Mouse (Mus musculus): Measurements from ENCODE around the gene Zfp58.
"Not testable (repeated sequence)": the region's sequence is repeated elsewhere in the genome, so short reads cannot be mapped to it uniquely, and the experiment has no call there.

Gene Zfp58

DNA sequence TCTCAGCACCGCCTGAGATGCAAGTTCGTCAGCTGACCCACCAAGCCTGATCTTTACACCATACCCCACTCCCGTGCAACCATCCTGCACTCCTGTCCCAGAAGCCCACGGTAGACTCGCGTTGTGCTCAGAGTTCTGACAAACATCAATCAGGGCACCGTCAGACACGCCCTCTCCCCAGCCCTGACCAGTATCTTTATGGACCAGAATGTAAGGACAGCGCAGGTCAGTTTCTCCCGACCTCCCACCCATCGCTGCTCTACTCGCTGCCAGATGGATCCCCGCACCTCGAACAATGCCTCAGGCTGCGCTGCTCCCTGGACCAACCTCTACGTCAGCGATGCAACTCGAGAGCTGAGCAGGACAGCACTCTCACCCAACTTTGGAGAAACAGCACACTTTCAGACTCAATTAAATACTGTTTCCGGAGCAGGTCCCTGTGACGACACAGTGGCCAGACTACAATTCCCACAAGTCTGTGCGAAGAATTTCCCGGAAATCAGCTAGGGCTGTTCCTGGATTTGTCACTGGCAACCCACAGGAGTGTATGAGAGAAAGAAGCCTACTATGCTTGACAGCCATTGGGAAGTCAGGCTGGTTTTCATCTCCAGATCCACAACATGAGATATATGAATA lies at the start of gene Zfp58:
TSS of gene Zfp58 (minus strand) at position 472 of the 636 bp plus-strand sequence.
- DNase-seq (ENCODE audit: low spot score in 2 of 2), result peak; percentile 39 to 67

- no peak for DNase-seq (ENCODE audit: low spot score in 2 of 2)
These were observed 45.6 kb upstream of the Zfp58 start for GRCm38 (mm10) chr13:67545941-67546340.

DNA sequence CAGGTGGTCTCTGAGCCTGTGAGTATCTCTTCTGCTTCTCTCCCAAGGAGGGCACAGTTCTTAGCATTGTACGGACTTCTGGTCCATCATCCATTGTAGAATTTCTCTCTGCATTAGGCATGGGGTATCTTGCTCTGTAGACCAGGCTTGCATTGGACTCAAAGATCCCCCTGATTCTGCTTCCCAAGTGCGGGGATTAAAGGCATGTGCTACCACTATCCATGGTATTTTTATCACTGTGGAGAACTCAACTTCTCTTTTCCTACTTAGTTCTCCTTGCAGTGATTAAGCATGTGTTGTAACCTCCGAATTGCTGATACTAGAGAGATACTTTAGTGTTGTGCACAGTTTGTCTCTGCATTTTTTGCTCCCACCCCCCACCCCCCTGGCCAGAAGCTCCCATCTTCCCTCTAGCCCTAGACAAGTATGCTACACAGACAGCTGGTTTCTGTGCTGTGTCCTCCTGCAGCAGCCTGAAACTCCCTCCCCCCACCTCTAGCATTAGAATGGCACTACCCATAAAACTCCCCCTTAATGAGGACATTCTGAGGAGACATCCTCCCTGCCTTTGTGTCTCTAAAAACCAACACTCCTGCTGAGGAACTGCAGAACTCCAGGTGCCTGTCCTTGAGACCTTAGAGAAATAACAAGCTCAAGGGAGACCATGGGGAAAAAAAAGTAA lies 26.8 kb upstream of the Zfp58 start:
- no peak for DNase-seq (ENCODE audit: low spot score in 2 of 2)

- DNase-seq (ENCODE audit: low spot score in 2 of 2), result peak; percentile 77 to 87
These were observed 25.5 kb upstream of the Zfp58 start, which contains the start of the genes Gm26965 and Zfp87 for GRCm38 (mm10) chr13:67525753-67526410. Gene Gm26965, minus strand, starts transcription at chr13:67526151. Gene Zfp87, minus strand, starts transcription at chr13:67526177.

- no peak for DNase-seq (ENCODE audit: low spot score in 2 of 2)
These were observed 553 bp upstream of the Zfp58 start for GRCm38 (mm10) chr13:67500908-67501307.

DNA sequence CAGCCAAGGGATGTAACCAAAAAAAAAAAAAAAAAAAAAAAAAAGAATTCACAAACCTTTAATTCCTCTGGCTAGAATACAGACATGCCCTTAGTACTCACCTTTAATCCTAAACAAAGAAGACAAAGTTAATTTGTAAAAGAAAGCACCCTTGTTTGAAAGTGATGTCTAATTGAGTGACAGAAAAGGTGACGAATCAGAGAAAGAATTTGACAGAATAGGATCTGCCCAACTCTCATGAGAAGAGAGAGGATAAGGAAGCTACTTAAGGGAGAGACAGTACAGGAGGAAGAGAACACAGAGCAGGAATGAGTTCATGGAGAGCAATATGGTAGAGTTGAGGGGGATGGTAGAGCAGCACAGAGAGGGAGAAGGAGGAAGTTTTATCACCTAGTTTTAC lies 4.7 kb downstream of the Zfp58 start:
- no peak for DNase-seq (ENCODE audit: low spot score in 2 of 2)

DNA sequence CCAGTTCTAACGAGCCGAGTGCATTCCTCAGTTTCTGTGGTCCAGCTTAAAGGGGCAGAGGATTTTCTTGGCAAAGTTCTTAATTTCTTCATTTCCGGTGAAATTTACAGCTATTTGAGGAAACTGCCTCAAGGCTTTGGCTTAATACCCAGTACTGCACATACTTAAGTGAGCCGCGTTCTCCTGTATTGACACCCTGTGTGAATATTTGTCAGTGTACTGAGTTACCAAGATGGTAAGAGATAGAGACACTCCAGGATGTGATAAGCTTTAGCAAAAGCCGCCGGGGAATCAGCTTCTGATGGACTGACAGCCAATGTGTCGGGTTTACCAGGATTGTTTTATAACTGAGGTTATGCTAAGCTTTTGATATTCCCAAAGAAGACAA lies 15.9 kb downstream of the Zfp58 start:
- no peak for DNase-seq (ENCODE audit: low spot score in 2 of 2)

DNA sequence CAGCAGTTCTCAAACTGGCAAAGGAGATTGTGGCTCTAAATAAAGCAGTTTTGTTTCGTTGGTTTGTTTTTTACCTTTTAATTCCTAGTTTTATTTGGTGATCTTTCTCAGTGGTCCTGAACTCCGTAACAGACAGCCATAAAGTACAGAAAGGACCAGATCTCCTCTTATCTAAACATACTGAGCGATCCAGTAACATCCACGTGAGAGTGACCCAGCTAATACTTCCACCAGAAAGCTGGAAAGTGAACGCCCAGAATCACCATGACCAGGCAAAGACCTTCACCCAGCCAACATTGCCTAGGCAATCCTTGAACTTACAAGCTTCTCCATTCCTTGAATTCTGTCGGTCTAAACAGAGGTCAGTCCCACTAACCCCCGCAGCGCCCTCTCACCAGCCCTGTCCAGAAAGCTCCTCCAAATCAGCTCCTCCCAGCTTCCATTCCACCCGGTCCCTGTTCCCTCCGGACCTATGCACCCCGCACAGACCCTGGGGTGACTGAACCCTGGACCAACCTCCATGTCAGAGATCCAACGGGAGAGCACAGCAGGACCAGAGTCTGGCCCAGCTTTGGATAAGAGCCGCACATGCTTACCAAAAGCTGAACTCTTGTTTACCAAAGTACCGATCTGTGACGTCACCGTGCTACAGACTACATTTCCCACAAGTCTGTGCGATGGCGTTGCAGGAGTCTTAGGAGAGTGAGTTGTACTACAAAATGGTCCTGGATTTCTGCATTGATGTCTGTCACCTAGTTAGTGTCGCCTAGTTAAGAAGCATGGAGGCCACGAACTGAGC lies 16.5 kb downstream of the Zfp58 start, which contains the start of gene Zfp874b:
TSS of gene Zfp874b (minus strand) at position 634 of the 799 bp plus-strand sequence.
- peak; percentile 66 to 82 for DNase-seq (ENCODE audit: low spot score in 2 of 2)

GRCm38 (mm10) chr13:67481528-67481927 lies 18.8 kb downstream of the Zfp58 start:
- DNase-seq (ENCODE audit: low spot score in 2 of 2), result no peak

DNA sequence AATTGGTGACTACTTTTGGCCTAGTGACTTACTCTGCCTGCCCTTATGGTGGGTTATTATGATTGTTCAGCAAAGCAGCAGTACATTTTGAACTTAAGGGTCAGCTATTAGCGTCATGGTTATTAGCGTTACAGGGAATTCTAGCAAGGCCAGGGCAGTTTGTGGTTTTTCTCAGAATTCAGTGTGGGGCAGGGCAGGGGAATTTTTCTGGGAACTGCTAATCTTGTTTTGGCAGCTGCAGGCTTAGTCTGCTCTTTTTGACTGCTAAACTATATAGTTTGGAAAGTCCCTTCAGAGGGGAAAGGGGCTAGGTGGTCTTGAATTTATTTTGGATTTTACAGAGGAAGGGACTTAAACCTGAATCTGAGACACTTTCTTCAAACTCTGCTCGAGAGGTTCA lies 31.1 kb downstream of the Zfp58 start:
- no peak for DNase-seq (ENCODE audit: low spot score in 2 of 2)

- not testable (repeated sequence) for DNase-seq (ENCODE audit: low spot score in 2 of 2)
These were observed 36.7 kb downstream of the Zfp58 start for GRCm38 (mm10) chr13:67463506-67464185.

DNA sequence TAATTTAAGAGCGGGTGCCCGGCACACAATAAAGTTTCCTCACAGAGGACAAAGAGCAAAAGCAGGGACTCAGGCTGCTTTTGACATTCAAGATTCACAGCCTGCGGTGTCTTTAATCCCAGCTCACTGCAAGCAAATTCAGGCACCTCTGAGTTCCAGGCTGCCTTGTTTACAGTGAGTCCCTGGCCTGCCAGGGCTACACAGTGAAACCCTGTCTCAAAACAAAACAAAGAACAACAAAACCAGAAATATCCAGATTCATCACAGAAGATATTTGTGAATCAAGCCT lies 48.4 kb downstream of the Zfp58 start:
- no peak for DNase-seq (ENCODE audit: low spot score in 2 of 2)

DNA sequence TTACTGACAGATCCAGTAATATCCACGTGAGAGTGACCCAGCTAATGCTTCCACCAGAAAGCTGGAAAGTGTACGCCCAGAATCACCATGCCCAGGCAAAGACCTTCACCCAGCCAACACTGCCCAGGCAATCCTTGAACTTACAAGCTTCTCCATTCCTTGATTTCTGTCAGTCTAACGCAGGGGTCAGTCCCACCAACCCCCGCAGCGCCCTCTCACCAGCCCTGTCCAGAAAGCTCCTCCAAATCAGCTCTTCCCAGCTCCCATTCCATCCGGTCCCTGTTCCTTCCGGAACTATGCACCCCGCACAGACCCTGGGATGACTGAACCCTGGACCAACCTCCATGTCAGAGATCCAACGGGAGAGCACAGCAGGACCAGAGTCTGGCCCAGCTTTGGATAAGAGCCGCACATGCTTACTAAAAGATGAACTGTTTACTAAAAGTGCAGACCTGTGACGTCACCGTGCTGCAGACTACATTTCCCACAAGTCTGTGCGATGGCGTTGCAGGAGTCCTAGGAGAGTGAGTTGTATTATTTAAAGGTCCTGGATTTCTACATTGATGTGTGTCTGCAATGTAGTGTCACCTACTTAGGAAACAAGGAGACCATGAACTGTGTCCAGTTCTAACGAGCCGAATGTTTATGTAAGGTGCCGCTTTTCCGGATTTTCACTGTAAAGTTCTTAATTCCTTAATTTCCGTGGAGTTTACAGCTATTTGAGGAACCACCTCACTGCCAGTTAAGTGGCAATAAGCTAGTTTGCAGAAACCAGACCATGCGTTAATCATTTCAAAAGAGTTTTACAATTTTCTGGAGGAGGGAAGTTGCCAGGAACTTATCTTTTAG lies 49.0 kb downstream of the Zfp58 start, which contains the start of gene Zfp874a:
TSS of gene Zfp874a (minus strand) at position 453 of the 849 bp plus-strand sequence.
- peak; percentile 71 to 82 for DNase-seq (ENCODE audit: low spot score in 2 of 2)

Measured in spleen, postnatal 14 days (tissue).